Mouse (Mus musculus) retina, postnatal 7 days (tissue): Measurements from ENCODE around the gene Cox8b.
"Not testable (repeated sequence)": the region's sequence is repeated elsewhere in the genome, so short reads cannot be mapped to it uniquely, and the experiment has no call there.

Experiments used
- DNase-seq: peaks from one replicate; pipeline ENCODE4 v3.0.0-alpha.2; 2012; ENCODE audit warnings: low read depth, low spot score

The Cox8b gene

DNA sequence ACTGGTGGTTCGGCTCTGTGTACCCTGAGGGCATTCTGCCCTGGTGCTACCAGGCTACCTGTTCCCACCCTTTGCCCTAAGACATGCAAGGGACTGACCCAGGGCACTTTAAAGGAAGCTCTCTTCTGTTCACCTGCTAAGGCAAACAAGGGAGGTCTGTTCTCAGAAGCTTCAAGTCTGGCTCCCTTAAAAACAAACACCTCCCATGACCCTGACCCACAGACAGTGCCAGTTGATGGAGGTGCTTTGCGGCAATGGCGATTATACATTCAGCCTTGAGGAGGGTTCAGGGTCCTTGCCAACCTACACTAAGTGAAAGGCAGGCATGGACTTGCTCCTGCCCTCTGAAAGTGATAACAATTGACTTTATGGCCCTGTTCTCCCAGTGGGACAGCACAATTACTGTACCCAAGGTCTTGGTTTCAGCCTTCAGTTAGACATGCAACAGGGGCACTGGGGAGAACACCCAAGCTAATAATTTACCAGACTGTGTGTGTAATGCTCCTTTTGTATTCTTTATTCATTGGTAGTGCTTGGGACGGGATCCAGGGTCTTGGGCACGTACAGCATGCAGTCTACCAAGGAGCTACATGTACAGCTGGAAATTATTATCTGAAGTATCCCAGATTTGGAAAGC, 12.7 kb upstream of the Cox8b start:
- DNase-seq = no peak

DNA sequence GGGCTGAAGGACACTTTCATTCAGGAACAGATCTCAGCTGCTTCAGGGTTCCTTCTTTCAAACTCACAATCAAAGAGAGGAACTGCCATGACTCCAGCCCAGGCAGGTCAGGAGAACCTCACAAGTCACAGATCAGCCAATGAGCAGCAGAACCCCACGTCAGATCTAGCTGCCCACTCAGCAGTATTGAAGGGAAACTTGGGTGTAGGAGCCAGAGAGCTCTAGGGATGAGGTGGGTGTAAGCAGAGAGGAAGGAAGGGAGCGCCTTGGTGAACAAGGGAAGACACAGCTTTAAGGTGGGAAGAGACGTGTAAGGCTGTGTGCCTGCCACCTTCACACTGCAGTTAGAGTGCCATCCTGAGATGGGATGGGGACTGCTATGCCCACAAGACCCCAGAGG, 12.0 kb upstream of the Cox8b start:
- DNase-seq = no peak

DNA sequence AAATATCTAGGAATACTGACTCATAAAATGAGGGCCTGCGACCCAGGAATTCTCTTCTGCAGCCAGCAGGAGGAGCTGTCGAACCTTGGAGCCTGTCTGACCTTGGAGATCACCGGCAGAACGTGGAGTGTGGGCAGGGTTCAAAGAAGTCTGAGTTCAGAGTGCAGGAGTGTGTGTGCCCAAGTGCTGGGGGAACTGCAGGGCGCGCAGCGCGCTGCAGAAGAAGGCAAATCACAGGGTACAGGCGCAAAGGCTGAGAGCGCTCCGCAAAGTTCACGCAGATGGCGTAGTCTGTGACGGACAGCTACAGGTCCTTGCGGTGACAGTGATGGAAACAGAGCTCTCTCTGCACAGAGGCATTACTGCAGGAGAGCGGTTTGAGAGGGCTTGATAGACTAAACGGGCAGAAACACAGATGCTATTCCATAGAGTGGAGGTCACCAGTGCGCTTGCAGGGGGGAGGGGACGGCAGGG, 8.4 kb upstream of the Cox8b start:
- peak; percentile 65 for DNase-seq

DNA sequence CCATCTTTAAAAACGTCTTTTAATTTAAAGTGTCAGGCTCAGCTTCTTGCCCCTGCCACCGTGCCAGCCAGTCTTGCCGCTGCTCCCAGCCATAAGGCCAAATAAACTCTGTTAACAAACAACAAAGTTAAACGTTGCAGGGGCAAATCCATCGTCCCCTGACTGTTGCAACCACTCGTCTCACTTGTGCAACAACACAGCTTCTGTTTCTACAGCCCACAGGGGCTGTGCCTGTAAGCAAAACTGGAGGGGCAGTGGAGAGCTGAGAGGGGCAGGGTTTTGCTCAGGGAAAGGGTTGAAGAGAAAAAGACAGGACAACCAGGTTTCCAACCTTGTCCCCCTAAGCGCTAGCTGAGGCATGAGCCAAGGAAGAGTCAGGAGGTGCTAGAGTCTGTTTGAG, 7.9 kb upstream of the Cox8b start:
- DNase-seq = no peak

DNA sequence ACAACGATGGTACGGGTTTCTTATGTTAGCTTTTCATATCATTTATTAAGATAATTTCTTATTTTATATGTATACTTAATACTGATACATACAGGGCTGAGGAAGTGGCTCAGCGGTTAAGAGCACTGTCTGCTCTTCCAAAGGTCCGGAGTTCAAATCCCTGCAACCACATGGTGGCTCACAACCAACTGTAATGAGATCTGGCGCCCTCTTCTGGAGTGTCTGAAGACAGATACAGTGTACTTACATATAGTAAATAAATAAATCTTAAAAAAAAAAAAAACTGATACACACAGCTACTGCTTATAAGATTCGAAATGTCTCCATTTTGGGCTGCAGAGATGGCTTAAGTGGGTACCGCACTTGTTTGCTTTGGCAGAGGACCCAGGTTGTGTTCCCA, 7.5 kb upstream of the Cox8b start:
- DNase-seq = no peak

DNA sequence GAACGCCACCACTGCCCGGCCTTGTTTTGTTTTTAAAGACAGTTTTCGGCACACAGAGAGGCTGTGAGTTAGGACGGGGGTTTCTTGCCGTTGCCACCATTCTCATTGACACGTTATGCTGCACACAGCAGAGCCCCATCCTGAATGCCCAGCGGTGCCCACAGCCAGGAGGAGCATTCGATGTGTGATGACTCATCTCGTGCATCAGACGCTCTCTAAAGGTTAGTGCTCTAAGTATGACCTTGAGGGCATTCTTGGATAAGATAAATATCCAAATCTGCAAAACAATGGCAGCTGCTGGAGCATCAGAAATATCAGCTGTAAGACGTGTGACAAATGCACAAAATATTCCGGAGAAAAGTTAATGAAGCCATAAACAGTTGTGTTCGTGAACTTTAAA, 6.9 kb upstream of the Cox8b start:
- no peak for DNase-seq

DNA sequence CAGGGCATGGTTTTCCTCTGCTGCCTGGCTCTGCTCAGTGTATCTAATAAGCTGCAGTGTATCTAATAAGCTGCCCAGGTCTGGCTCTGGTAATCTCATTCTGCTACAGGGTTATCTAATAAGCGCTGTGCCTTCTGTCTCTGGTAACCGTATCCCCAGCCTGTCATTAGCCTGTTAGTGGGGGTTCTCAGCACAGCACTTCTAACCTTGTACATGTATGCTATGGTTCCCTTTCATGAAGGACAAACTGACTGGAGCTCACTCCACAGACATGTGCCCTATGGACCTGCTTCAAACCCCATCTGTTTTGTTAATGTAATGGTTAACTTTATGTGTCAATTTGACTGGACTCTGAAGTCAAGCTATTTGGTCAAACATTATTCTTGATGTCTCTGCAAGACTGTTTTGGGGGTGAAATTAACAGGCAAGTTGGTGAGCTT, 5.4 kb upstream of the Cox8b start:
- DNase-seq = no peak

DNA sequence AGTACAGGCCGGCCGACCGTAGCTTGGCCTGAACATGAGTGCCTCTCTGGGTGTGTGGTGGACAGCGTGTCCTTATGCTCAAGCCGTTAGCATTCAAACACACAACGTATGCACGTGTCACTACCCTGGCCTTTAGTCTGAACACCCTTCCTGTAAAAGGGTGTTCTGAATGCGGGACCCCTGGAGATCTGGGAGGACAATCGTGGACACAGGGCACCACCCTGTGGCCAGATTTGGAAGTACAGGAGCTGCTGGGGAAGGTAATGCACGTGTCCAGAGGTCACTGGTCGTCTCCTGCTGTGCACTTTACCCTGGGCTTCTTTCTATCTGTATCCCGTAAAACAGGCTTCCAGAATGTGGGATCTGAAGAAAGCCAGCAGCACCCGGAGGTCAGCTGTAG, 3.0 kb upstream of the Cox8b start:
- DNase-seq = peak; percentile 74

DNA sequence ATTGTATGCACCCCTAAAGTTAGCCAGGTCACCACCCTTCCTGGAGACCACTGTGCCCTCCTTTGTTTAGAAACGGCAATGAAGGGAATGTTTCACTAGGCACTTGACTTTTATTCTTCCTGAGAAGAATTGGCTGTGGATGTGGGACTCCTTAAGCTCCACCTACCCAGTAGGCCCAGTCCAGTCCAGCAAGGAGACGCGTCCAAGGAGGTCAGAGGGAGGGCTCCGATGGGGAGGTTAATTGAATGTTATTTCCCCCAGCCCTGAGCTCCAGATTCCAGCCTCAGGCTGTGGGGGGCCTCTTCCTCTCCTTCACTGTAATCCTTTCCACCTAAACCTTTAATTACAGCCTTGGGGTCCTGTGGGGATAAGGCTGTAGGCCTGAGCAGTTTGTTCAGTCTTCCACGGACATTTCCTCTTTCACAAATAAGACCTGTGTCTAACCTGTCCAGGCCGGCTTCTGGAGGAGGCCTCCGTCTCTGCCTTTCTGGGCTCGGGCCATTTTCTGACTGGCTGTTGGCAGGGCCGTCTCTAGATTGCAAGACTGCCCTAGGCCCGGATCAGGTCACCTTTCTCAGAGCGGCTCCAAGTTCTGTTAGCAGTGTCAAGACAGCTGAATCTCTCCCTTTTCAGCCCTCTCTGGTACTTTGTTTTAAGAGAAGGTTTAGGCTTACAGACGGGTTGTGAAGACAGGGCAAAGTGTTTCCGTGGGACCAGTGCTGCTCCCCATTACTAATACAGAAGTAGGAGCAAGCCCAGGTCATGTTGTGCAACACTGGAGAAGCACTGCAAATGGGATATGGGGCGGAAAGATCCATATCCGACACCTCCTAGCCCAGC, 2.0 kb upstream of the Cox8b start:
- no peak for DNase-seq

DNA sequence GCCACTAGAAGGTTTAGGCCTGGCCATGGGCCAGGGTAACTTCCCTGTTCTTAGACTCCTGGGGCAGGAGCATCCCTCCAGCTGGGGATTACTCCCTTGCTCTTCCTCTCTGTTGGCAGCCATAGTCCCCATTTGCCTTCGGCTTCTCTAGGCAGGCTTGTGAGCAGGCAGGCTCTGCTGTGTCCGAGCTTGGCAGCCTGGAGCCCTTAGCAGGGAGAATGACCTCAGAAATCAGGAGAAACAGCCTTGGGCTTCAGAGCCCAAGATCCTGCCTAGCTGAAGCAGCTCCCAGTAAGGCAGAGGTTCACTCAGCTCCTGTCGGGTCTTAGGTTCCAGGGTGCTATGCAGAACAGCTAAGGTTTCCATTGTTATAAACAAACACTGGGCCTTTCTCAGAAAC, 1.1 kb downstream of the Cox8b start:
- DNase-seq = no peak

DNA sequence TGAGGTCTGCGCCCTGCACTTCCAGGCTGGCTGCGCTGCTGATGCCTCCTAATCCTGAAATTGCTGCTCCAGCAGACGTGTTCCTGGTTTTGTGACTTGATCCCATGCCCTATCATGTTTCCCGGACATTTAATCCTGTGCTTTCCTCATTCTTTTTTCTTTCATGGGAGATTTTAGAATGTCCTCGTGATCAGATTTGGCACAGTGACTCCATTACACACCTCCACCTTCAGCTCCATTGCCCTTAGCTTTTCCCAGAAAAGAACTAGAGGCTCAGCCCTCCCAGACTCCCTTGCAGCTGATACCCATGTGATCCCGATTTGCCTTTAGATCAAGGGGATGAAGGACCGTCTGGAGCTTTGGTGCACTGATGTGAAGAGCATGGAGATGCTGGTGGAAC, 2.4 kb downstream of the Cox8b start:
- no peak for DNase-seq

DNA sequence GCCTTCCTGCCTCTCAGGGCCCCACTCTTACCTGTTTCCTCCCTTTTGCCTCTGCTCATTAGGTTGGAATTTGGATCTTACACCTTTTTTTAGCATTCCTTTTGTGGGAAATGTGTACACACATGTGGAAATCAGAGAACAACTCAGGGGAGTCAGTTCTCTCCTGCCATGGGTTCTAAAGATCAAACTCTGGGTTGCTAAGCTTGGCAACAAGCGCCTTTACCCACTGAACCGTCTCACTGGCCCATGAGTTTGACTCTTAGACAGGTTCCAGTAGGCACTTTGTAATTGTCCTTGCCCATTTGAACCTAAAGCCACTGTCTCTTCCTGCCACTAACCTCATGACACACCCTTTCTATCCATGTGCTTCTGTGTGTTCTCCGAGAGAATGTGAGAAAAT, 5.6 kb downstream of the Cox8b start:
- no peak for DNase-seq

DNA sequence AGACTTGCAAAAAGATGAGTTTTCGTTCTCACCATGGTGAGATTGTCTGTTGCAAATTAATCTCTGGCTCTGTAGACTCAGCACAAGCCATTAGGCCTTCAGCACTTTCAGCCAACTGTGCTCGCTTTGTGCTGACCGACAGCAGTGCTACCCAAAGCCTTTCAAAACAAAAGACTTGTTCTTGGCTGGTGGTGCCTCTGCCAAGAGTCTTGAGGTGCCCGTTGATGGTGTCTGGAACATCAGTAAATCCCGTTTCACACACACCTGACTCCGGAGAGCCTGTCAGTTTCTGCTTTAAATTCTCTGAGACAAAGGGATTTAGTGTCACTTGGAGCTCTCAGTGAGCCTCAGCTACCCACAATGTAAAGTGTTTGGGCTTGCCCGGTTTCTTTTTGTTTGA, 6.2 kb downstream of the Cox8b start:
- no peak for DNase-seq

DNA sequence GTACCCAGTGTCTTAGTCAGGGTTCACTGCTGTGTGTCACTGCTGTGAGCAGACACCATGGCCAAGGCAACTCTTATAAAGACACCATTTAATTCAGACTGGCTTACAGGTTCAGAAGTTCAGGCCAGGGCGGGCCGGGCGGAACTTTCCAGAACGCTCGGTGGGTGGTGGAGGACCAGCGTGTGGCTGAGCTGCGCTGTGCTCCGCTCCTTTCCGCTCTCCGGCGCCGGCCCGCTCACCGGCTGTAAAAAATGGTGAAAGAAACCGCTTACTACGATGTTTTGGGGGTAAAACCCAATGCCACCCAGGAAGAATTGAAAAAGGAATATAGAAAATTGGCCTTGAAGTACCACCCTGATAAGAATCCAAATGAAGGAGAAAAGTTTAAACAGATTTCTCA, 9.6 kb downstream of the Cox8b start:
- DNase-seq = not testable (repeated sequence)

DNA sequence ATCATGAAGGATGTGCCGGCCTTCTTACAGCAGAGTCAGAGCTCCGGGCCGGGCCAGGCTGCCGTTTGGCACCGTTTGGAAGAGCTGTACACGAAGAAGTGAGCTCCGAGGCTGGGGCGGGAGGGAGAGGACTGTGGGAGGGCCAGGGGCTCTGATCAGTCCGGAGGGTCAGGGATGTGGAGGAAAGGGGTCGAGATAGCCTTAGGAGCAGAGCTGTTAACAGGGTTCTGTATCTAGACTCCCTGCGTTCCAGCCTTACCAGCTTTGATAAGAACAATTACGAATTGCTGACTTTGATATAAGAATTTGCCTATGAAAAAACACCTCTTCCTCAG, 17.8 kb downstream of the Cox8b start:
- no peak for DNase-seq

DNA sequence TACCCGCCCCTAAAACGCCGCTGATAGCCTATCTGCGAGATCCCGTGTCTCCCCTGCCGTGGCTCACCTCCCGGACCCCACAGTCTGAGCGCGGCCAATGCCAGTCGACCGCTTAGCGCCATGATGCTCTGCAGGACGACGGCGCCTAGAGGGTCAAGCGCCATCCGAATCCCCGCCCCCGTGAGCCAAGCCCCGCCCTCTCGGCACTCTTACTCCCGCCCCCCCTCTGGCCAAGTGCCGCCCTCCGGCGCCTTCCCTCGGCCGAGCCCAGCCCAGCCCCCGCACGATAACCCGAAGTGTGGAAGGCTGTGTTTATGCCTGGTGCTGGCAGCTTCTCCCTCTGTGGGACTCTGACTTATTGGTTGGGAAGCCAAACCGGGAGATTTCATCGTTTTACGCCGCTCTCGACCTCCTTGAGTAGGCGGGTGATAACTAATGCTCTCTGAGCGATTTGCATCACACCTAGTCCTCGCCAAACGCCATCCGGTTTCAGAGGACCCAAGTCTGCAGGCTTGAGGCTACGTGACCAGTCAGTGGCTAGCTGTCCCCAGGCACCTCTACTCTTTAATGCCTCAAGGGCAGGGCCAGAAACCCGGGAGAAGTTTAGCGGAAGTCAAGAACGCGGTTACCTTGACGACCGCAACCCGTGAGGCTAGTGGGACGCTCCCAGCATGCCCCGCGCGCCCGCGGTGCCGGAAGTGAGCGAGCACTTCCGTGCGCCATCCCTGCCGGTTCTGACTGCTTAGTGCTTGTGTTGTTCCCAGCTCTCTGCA, 18.4 kb downstream of the Cox8b start, which contains the start of the genes Psmd13 and Sirt3:
Gene Psmd13 (plus strand): TSS at position 273 of the 773 bp plus-strand sequence.
Gene Sirt3 (minus strand): TSS at position 614 of the 773 bp plus-strand sequence.
- peak; percentile 86 for DNase-seq

DNA sequence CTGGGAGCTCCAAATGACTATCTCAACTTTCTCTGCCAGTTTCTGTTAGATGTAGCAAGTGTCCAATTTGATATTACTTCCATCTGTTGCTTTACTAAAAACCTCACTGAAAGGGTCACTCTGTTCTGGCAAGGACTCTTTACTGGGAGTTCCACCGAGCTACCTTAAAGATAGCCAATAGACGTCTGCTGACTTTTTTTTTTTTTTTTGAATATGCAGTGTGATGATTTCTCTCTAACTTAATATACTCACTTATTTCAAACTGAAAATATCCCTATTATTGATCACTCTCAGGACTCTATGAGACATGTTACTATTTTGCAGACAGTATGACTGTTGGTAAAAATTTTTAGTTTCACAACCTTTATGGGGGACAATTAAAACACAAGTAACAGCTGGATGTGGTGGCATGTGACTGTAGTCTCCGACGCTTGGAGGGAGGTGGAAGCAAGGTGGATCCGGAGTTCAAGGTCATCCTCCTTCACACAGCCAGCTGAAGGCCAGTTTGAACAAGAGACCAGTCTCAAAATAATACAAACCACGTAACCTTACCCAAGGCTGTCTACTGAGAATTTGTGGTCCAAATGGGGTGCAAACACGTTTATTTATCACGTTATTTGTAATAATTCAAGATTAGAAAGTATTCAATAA, 19.3 kb downstream of the Cox8b start:
- DNase-seq = no peak

DNA sequence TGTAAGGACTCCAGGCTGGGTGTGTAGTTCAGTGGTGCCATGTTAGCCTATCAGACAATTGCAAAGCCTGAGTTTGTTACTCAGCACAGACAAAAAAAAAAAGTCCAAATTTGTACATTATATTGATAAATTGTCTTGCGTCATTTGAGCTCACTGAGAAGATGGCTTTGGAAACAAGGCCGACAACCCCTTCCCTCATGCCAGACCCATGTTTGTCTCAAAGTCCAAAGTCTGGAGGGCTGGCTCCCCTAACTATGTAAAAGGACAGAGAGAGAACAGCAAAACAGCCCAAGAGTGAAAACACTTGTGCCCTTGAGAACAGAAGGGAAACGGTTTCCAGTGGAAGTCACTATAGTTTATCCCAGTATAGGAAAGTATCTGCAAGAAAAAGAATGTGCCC, 19.8 kb downstream of the Cox8b start:
- no peak for DNase-seq

DNA sequence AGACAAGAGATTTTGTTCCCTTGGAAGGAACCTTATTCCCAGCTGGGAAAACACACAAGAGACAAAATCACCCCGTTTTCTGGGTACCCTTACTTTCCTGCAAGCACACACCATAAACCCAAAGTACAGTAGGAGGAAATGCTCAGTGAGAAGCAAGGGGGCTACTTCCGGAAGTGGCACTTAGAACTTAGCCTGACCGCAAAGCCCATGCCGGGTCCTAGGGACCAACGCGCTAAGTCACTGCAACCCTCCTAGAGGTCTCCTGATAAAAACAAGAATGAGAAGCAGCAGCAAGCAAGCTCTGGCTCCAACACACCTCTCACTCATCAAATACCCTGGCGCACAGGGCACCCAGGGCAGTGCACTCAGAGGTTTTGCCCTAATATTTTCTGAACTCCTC, 20.9 kb downstream of the Cox8b start:
- DNase-seq = no peak

DNA sequence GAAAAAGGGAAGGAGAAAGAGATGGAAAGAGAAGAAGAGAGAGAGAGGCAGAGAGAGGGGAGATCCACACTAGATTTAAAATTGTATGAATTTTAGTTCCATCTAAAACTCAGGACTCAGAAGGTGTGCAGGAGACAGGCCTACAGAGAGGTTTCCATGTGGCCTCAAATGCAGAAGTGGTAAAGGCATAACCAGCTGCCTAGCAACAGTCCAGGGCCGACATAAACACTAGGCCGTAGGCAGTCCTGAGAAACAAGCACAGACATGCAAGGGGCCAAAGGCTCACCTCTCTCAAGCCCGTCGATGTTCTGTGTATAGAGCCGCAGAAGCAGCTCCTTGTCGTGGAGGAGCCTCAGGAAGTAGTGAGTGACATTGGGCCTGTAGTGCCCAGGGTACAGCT, 22.9 kb downstream of the Cox8b start:
- DNase-seq = no peak

DNA sequence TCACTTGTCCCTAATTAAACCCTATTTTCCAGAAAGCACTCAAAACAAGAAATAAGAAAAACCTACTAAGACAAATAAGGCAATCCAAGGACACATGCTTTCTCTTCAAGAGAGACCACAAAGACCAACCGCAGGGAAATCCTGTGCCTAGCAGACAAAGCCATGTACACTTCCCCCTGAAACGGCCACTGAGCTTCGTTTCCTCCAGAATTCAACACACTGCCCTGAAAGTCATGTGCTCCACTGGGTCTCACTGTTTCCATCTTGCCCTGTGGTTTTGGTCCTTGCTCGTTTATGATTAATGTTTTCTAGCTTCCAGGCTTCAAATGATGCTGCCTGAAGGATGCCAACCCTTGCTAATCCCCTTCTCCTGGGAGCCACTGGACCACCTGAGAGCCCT, 26.0 kb downstream of the Cox8b start:
- DNase-seq = no peak

DNA sequence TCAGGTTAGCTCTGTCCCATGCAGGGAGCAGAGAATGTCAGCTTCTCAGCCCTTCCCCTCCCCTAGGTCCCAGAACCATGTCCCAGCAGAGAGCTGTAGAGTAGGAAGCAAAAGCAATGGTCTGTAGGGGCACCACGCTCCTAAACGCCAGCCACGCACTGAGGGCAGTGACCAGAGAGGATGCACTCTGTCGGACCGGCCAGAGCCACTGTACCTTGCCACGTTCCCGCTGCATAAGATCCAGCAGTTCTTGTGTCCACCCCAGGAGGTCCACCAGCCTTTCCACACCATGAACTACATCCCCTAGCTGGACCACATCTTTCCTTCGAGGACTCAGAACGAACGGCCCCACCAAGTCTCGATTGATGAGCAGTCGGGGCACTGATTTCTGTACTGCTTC, 35.5 kb downstream of the Cox8b start:
- no peak for DNase-seq
